Mouse (Mus musculus): ENCODE results near the gene Slc25a25. TPM values are rescaled to one million over a fixed set of nuclear protein-coding genes. Genes with fewer than 3 reads are reported as not detected.
"Not testable (repeated sequence)": the region's sequence is repeated elsewhere in the genome, so short reads cannot be mapped to it uniquely, and the experiment has no call there.

Gene Slc25a25
- total and polyA plus RNA-seq, 3 experiments: 6.6 to 10.0 (median 9.8) TPM

DNA sequence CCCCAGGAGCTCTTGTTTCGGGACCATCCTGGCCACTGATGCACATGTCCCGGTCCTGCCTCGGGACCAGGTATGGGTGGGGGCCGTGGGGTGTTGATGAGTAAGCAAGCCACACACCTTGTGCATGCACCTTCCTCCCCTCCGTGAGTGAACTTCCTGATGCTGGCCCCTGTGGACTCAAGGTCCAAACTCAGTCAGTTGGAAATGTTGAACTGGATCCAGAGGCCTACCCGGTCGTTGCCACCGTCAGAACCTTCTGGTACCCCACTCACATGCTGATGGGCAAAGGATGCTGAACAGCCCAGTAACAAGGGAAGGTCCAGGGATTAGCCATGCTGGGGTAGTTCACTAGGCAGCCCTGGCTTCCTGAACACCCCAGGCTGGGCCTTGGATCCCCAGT, 31.1 kb upstream of the Slc25a25 start:
- H3K4me2 ChIP-seq (ENCODE audit: insufficient read depth, low read depth, poor library complexity, severe bottlenecking): no peak overlapping the region
- peaks cover 7% of the 10 kb centered on the region for H3K9me3 ChIP-seq (replicated peaks; ENCODE audit: low read length)
- no peak overlapping the region for H3K27ac ChIP-seq (ENCODE audit: insufficient read depth, low read depth)
- in situ Hi-C loops (cut with MboI; ENCODE audit: low pct_ligation_motif_present, low pct_unique_long_range_greater_than_20kb, low sequenced_read_pairs) (no loop called here), dilution Hi-C loops (cut with MboI; ENCODE audit: extremely low pct_ligation_motif_present, extremely low pct_unique_long_range_greater_than_20kb, low sequenced_read_pairs) (no loop called here)
- H3K36me3 ChIP-seq (replicated peaks in 1 of 2; ENCODE audit: control insufficient read depth in 1 of 2, insufficient read depth in 1 of 2, low read length in 1 of 2): no peaks in the 10 kb centered on the region
- DNase-seq (ENCODE audit: extremely low read depth): no peak
- no peak overlapping the region for H3K9ac ChIP-seq (ENCODE audit: insufficient read depth, low read depth)
- TF ChIP-seq TCF12 (IDR thresholded peaks at IDR 0.05; ENCODE audit: low read depth, low read length) (no peak), E2F4 (IDR thresholded peaks at IDR 0.05; ENCODE audit: insufficient replicate concordance, low read depth, low read length) (no peak), USF2 (conservative IDR thresholded peaks at IDR 0.05; ENCODE audit: low read depth, low read length) (no peak), CHD1 (IDR thresholded peaks at IDR 0.05; ENCODE audit: low read depth, low read length) (no peak), ETS1 (conservative IDR thresholded peaks at IDR 0.05; ENCODE audit: low read depth, low read length) (no peak), TBP (conservative IDR thresholded peaks at IDR 0.05; ENCODE audit: low read depth, low read length) (no peak), HCFC1 (IDR thresholded peaks at IDR 0.05; ENCODE audit: low read depth, low read length) (no peak), MAX (IDR thresholded peaks at IDR 0.05; ENCODE audit: low read length) (no peak), NRF1 (IDR thresholded peaks at IDR 0.05; ENCODE audit: low read depth, low read length) (no peak), RAD21 (IDR thresholded peaks at IDR 0.05; ENCODE audit: low read depth, low read length) (no peak), UBTF (IDR thresholded peaks at IDR 0.05; ENCODE audit: low read depth, low read length) (no peak), POLR2AphosphoS2 (IDR thresholded peaks at IDR 0.05; ENCODE audit: low read depth, low read length) (no peak)
- no peaks in the 10 kb centered on the region for H3K79me2 ChIP-seq (replicated peaks; ENCODE audit: control insufficient read depth, extremely low read depth, insufficient read depth, poor library complexity, severe bottlenecking)
- H3K27me3 ChIP-seq (replicated peaks): no peaks in the 10 kb centered on the region
- peaks cover 0 to 6% of the 10 kb centered on the region in 2 experiments; a peak in 2 of 4 replicates for H3K4me1 ChIP-seq (ENCODE audit: control insufficient read depth in 1 of 2, insufficient read depth in 2 of 2)
- H3K4me3 ChIP-seq (replicated peaks in 1 of 3; ENCODE audit: low read depth in 2 of 3, low read length in 2 of 3, poor library complexity in 1 of 3): no peak overlapping the region

DNA sequence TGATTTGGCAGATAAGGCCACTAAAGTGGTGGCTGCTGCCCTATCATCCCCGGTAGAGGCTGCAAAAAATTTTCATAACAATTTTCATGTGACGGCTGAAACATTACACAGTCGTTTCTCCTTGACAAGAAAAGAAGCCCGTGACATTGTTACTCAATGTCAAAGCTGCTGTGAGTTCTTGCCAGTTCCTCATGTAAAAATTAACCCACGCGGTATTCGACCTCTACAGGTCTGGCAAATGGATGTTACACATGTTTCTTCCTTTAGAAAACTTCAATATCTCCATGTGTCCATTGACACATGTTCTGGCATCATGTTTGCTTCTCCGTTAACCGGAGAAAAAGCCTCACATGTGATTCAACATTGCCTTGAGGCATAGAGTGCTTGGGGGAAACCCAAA, 24.1 kb upstream of the Slc25a25 start:
- DNase-seq (ENCODE audit: extremely low read depth); H3K27me3 ChIP-seq (replicated peaks); H3K4me1 ChIP-seq (ENCODE audit: control insufficient read depth in 1 of 2, insufficient read depth in 2 of 2); H3K36me3 ChIP-seq (replicated peaks in 1 of 2; ENCODE audit: control insufficient read depth in 1 of 2, insufficient read depth in 1 of 2, low read length in 1 of 2); H3K9ac ChIP-seq (ENCODE audit: insufficient read depth, low read depth); in situ Hi-C loops (cut with MboI; ENCODE audit: low pct_ligation_motif_present, low pct_unique_long_range_greater_than_20kb, low sequenced_read_pairs); H3K4me2 ChIP-seq (ENCODE audit: insufficient read depth, low read depth, poor library complexity, severe bottlenecking); H3K4me3 ChIP-seq (replicated peaks in 1 of 3; ENCODE audit: low read depth in 2 of 3, low read length in 2 of 3, poor library complexity in 1 of 3); H3K27ac ChIP-seq (ENCODE audit: insufficient read depth, low read depth); dilution Hi-C loops (cut with MboI; ENCODE audit: extremely low pct_ligation_motif_present, extremely low pct_unique_long_range_greater_than_20kb, low sequenced_read_pairs); H3K79me2 ChIP-seq (replicated peaks; ENCODE audit: control insufficient read depth, extremely low read depth, insufficient read depth, poor library complexity, severe bottlenecking): not testable (repeated sequence)
- peaks cover 12% of the 10 kb centered on the region for H3K9me3 ChIP-seq (replicated peaks; ENCODE audit: low read length)

DNA sequence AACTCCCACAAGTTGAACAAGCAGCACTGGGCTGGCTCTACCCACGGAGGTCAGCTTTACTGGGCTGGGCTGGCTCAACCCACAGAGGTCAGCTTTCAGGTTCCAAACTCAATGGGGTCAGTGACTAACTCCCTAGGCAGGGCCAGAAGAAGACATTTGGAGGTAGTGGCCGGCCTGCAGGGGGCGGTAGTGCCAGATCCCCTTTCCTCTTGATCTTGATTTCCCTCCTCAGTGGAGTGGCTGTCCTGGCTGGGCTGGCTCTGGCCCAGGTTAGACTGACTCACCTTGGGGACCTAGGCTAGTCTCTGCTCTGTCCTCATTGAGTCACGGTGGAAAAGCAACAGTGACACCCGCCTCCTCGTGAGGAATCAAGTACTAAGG, 20.4 kb upstream of the Slc25a25 start:
- H3K79me2 ChIP-seq (replicated peaks; ENCODE audit: control insufficient read depth, extremely low read depth, insufficient read depth, poor library complexity, severe bottlenecking): no peaks in the 10 kb centered on the region
- no peak overlapping the region for H3K4me3 ChIP-seq (replicated peaks in 1 of 3; ENCODE audit: low read depth in 2 of 3, low read length in 2 of 3, poor library complexity in 1 of 3)
- H3K4me2 ChIP-seq (ENCODE audit: insufficient read depth, low read depth, poor library complexity, severe bottlenecking): no peak overlapping the region
- H3K36me3 ChIP-seq (replicated peaks in 1 of 2; ENCODE audit: control insufficient read depth in 1 of 2, insufficient read depth in 1 of 2, low read length in 1 of 2): no peaks in the 10 kb centered on the region
- dilution Hi-C loops (cut with MboI; ENCODE audit: extremely low pct_ligation_motif_present, extremely low pct_unique_long_range_greater_than_20kb, low sequenced_read_pairs): no loop called here
- peaks cover 0 to 4% of the 10 kb centered on the region in 2 experiments; a peak in 1 of 4 replicates for H3K4me1 ChIP-seq (ENCODE audit: control insufficient read depth in 1 of 2, insufficient read depth in 2 of 2)
- DNase-seq (ENCODE audit: extremely low read depth): no peak
- no peak overlapping the region for H3K27ac ChIP-seq (ENCODE audit: insufficient read depth, low read depth)
- no peaks in the 10 kb centered on the region for H3K27me3 ChIP-seq (replicated peaks)
- peak in 1 of 2 experiments; percentile 44; a peak in 2 of 4 replicates for TF ChIP-seq CTCF (conservative IDR thresholded peaks at IDR 0.05 in 1 of 2, IDR thresholded peaks at IDR 0.05 in 1 of 2; ENCODE audit: low read depth in 2 of 2, low read length in 2 of 2)
- TF ChIP-seq IRF4 (IDR thresholded peaks at IDR 0.05; ENCODE audit: low read depth, low read length): no peak
- 0 out of 2 replicates have a peak, but pooled peaks have one; percentile 13 for TF ChIP-seq SMC3 (IDR thresholded peaks at IDR 0.05; ENCODE audit: low read depth, low read length)
- in situ Hi-C loops (cut with MboI; ENCODE audit: low pct_ligation_motif_present, low pct_unique_long_range_greater_than_20kb, low sequenced_read_pairs): no loop called here
- H3K9me3 ChIP-seq (replicated peaks; ENCODE audit: low read length): peaks cover 6% of the 10 kb centered on the region
- H3K9ac ChIP-seq (ENCODE audit: insufficient read depth, low read depth): no peak overlapping the region
